Mouse (Mus musculus) liver, postnatal 0 days (tissue): ENCODE measurements around the gene Speg.

Experiments
- CTCF ChIP-seq: sonication (generic); IDR thresholded peaks from 2 replicates; pipeline ENCODE4 v1.5.1; 2016; ENCODE audit warnings: antibody characterized with exemption, low read depth
- EP300 ChIP-seq: IDR thresholded peaks from 2 replicates; pipeline ENCODE4 v1.6.1; 2016; ENCODE audit warnings: antibody characterized with exemption, low read depth, mild to moderate bottlenecking

DNA sequence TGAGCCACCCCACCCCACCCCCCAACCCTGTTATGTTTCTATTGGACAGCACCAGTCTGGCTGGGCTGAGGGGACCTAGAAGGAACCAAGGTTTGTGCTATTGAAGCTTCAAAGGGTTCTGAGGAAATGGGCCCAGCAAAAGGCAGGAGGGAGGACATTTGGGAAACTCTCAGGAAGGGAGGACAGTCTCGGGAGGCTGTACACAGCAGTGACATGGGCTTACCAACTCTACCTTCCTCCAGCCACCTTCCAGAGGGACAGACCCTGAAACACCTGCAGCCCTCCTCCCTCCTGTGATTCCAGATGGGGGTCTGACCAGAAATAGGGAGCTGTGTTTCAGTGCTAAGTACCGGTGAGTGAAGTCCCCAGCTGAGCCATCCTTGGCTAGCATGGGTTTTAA, 34.6 kb upstream of the Speg start:
- TF ChIP-seq CTCF: no peak
- TF ChIP-seq EP300: no peak
